Mouse (Mus musculus) forebrain, embryonic 13.5 days (tissue): ENCODE measurements at regions not wholly inside any gene's neighbourhood (a gene's known extent, or its start where the extent isn't known, plus 50 kb on each side); places are given as distances from the start of the nearest gene placed in this dataset.
A peak's percentile ranks its signal among the peaks of the same experiment; 100 is the strongest.
"Not testable (repeated sequence)": the region's sequence is repeated elsewhere in the genome, so short reads cannot be mapped to it uniquely, and the experiment has no call there.

ENCODE experiments used
- ATAC-seq: fragments of 200-750 bp; cut with Nextera tagmentation; 2 replicates; pipeline ENCODE4 v1.8.0; 2017
- H3K27ac ChIP-seq: fragments of 300-500 bp; sonication (generic); 2 replicates; pipeline ENCODE4 v1.5.1; 2015; ENCODE audit warnings: inconsistent platforms, mild to moderate bottlenecking, moderate library complexity
- H3K27me3 ChIP-seq: fragments of 300-500 bp; sonication (generic); 2 replicates; pipeline ENCODE4 v1.6.1; 2015; ENCODE audit warnings: mild to moderate bottlenecking, inconsistent platforms
- H3K36me3 ChIP-seq: fragments of 300-500 bp; sonication (generic); 2 replicates; pipeline ENCODE4 v1.6.1; 2015; ENCODE audit warnings: mild to moderate bottlenecking, inconsistent platforms; ENCODE audit not compliant: poor library complexity, severe bottlenecking
- H3K4me1 ChIP-seq: fragments of 300-500 bp; sonication (generic); 2 replicates; pipeline ENCODE4 v1.6.1; 2015; ENCODE audit warnings: inconsistent platforms
- H3K4me2 ChIP-seq: fragments of 300-500 bp; sonication (generic); 2 replicates; pipeline ENCODE4 v1.6.1; 2015; ENCODE audit warnings: inconsistent platforms, mild to moderate bottlenecking, moderate library complexity
- H3K4me3 ChIP-seq: fragments of 300-500 bp; sonication (generic); 2 replicates; pipeline ENCODE4 v1.5.1; 2015; ENCODE audit warnings: mild to moderate bottlenecking, inconsistent platforms
- H3K9ac ChIP-seq: fragments of 300-500 bp; sonication (generic); 2 replicates; pipeline ENCODE4 v1.6.1; 2015; ENCODE audit warnings: mild to moderate bottlenecking, inconsistent platforms
- H3K9me3 ChIP-seq: fragments of 300-500 bp; sonication (generic); replicated peaks from 2 replicates; pipeline ENCODE4 v1.6.1; 2016; ENCODE audit warnings: inconsistent platforms
- WGBS: fragments of 180-500 bp; shearing (Covaris S2); methylation state at CpG from one replicate; pipeline ENCODE4 v1.1.7; 2015; 5-methylcytosine and 5-hydroxymethylcytosine counted together

DNA sequence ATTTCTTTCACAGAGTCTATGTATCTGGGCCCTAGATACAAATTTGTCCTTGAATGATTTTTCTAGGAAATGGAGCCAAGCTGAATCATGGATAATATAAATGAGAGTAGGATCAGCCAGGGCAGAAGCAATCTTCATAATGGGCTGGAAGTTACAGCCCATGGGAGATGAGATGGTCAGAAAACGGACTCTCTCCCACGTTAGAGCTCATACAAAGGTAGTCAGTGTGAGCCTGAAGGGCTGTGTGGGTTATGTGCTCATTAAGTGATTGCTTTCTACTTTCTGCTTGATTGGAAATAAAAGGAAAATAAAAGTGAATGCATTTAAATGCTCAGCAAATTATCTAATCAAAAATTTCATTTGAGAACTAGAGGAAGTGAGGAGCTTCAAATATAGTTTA, 2017.1 kb upstream of the Pcdh20 start:
- Histone ChIP-seq H3K9ac (no peak overlapping the region), H3K4me2 (no peak overlapping the region), H3K4me3 (no peak overlapping the region), H3K27ac (no peak overlapping the region), H3K27me3 (no peaks in the 10 kb centered on the region), H3K4me1 (no peaks in the 10 kb centered on the region), H3K9me3 (no peaks in the 10 kb centered on the region), H3K36me3 (no peaks in the 10 kb centered on the region)
- 24% methylated on average over 2 of the region's 2 CpGs for WGBS
- ATAC-seq, result peak; percentile 55; the same call in 1 of the 2 replicates

GRCm38 (mm10) chr14:90447971-90448370, 1976.8 kb upstream of the Pcdh20 start:
- Histone ChIP-seq H3K4me3 (no peak overlapping the region), H3K36me3 (no peaks in the 10 kb centered on the region), H3K27me3 (no peaks in the 10 kb centered on the region), H3K27ac (no peak overlapping the region), H3K4me2 (no peak overlapping the region), H3K9ac (no peak overlapping the region), H3K9me3 (no peaks in the 10 kb centered on the region), H3K4me1 (no peaks in the 10 kb centered on the region)
- WGBS, result 77% methylated on average over 2 of the region's 2 CpGs
- ATAC-seq, result no peak

GRCm38 (mm10) chr14:90432874-90433543, 1961.8 kb upstream of the Pcdh20 start:
- Histone ChIP-seq H3K36me3 (no peaks in the 10 kb centered on the region), H3K27ac (no peak overlapping the region), H3K4me3 (no peak overlapping the region), H3K9ac (no peak overlapping the region), H3K27me3 (no peaks in the 10 kb centered on the region), H3K4me1 (no peaks in the 10 kb centered on the region), H3K4me2 (no peak overlapping the region), H3K9me3 (no peaks in the 10 kb centered on the region)
- peak; percentile 86 for ATAC-seq
- WGBS, result 49% methylated on average over 7 of the region's 7 CpGs

DNA sequence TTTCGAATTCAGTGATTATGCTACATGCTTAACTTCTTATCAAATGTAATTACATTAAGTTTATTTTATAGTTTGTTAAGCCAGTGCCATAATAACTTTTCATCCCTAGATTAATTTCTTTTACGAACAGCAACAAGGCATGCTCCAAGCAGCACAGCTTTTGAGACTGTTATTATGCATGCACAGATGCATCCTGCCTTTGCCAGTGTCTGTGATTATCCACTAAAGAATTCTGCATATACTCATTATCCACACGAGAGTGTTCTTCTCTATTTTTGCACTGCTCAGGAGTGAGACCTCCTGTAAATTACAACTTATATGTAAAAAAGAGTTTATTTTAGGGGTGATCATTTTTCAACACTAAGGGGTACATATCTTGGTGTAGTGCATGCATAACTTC, 1941.5 kb upstream of the Pcdh20 start:
- H3K27ac ChIP-seq, result no peak overlapping the region
- H3K36me3 ChIP-seq, result no peaks in the 10 kb centered on the region
- no peak overlapping the region for H3K4me2 ChIP-seq
- no peak overlapping the region for H3K9ac ChIP-seq
- peak; percentile 38; the same call in 1 of the 2 replicates for ATAC-seq
- 68% methylated on average over 3 of the region's 3 CpGs for WGBS
- no peaks in the 10 kb centered on the region for H3K27me3 ChIP-seq
- no peaks in the 10 kb centered on the region for H3K4me1 ChIP-seq
- no peak overlapping the region for H3K4me3 ChIP-seq
- no peaks in the 10 kb centered on the region for H3K9me3 ChIP-seq

- ATAC-seq, result no peak
- Histone ChIP-seq H3K9ac (no peak overlapping the region), H3K9me3 (no peaks in the 10 kb centered on the region), H3K27me3 (no peaks in the 10 kb centered on the region), H3K27ac (no peak overlapping the region), H3K36me3 (no peaks in the 10 kb centered on the region), H3K4me2 (no peak overlapping the region), H3K4me3 (no peak overlapping the region), H3K4me1 (no peaks in the 10 kb centered on the region)
- 68% methylated on average over 2 of the region's 2 CpGs for WGBS
Observed at GRCm38 (mm10) chr14:90406350-90406749, 1935.2 kb upstream of the Pcdh20 start.

GRCm38 (mm10) chr14:90405476-90405875, 1934.3 kb upstream of the Pcdh20 start:
- Histone ChIP-seq H3K4me2 (no peak overlapping the region), H3K27ac (no peak overlapping the region), H3K9ac (no peak overlapping the region), H3K27me3 (no peaks in the 10 kb centered on the region), H3K36me3 (no peaks in the 10 kb centered on the region), H3K4me1 (no peaks in the 10 kb centered on the region), H3K4me3 (no peak overlapping the region), H3K9me3 (no peaks in the 10 kb centered on the region)
- no peak for ATAC-seq
- 98% methylated on average over 1 of the region's 1 CpGs for WGBS

- no peak overlapping the region for H3K27ac ChIP-seq
- H3K4me2 ChIP-seq, result no peak overlapping the region
- no peaks in the 10 kb centered on the region for H3K27me3 ChIP-seq
- WGBS, result 64% methylated on average over 3 of the region's 3 CpGs
- H3K9ac ChIP-seq, result no peak overlapping the region
- H3K4me1 ChIP-seq, result no peaks in the 10 kb centered on the region
- H3K9me3 ChIP-seq, result no peaks in the 10 kb centered on the region
- ATAC-seq, result peak; percentile 33; the same call in 1 of the 2 replicates
- no peaks in the 10 kb centered on the region for H3K36me3 ChIP-seq
- H3K4me3 ChIP-seq, result no peak overlapping the region
Observed at GRCm38 (mm10) chr14:90367256-90367936, 1896.2 kb upstream of the Pcdh20 start.

- Histone ChIP-seq H3K9ac (no peak overlapping the region), H3K36me3 (no peaks in the 10 kb centered on the region), H3K9me3 (no peaks in the 10 kb centered on the region), H3K4me2 (no peak overlapping the region), H3K27ac (no peak overlapping the region), H3K27me3 (no peaks in the 10 kb centered on the region), H3K4me1 (no peaks in the 10 kb centered on the region), H3K4me3 (no peak overlapping the region)
- 31% methylated on average over 3 of the region's 3 CpGs for WGBS
- peak; percentile 61; the same call in 1 of the 2 replicates for ATAC-seq
Observed at GRCm38 (mm10) chr14:90334541-90334940, 1863.3 kb upstream of the Pcdh20 start.

DNA sequence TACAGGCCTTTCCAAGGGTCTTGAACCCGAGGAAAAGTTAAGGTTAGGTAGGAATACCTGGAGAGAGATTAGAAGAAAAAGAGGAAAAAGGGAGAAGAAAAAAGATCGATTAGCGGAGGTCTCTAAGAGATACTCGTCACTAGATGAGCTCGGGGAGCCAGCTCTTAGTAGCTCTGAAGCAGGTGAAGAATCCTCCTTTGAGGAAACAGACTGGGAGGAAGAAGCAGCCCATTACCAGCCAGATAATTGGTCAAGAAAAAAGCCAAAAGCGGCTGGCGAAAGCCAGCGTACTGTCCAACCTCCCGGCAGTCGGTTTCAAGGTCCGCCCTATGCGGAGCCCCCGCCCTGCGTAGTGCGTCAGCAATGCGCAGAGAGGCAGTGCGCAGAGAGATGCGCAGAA, 1824.3 kb upstream of the Pcdh20 start:
- not testable (repeated sequence) for ATAC-seq, H3K27ac ChIP-seq, H3K4me1 ChIP-seq, H3K27me3 ChIP-seq, H3K9me3 ChIP-seq, H3K4me3 ChIP-seq, H3K4me2 ChIP-seq, H3K36me3 ChIP-seq, H3K9ac ChIP-seq
- 96% methylated on average over 16 of the region's 18 CpGs for WGBS

DNA sequence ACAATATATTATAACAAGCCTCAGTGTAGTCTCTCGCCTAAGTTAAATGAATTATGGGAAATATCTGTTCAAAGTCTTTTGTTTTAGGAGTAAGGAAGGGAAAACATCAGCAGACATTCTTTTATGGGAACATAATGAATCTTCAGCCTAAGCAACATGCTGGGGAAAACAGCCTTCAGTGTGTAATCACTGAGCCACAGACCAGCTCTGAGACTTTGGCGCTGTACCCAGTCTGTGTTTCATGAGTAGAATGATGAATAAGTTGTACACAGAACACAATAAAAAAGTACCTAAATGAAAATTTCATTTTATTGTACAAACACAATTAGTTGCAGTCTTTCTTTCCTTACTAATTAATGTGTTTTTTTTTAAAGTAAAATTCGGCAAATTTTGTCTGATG, 1774.8 kb upstream of the Pcdh20 start:
- H3K4me2 ChIP-seq, result no peak overlapping the region
- no peaks in the 10 kb centered on the region; the same call in 1 of the 2 replicates for H3K9me3 ChIP-seq
- H3K4me1 ChIP-seq, result no peaks in the 10 kb centered on the region
- H3K4me3 ChIP-seq, result no peak overlapping the region
- H3K27ac ChIP-seq, result no peak overlapping the region
- no peak for ATAC-seq
- H3K9ac ChIP-seq, result no peak overlapping the region
- H3K36me3 ChIP-seq, result no peaks in the 10 kb centered on the region
- 46% methylated on average over 3 of the region's 3 CpGs for WGBS
- no peaks in the 10 kb centered on the region for H3K27me3 ChIP-seq

DNA sequence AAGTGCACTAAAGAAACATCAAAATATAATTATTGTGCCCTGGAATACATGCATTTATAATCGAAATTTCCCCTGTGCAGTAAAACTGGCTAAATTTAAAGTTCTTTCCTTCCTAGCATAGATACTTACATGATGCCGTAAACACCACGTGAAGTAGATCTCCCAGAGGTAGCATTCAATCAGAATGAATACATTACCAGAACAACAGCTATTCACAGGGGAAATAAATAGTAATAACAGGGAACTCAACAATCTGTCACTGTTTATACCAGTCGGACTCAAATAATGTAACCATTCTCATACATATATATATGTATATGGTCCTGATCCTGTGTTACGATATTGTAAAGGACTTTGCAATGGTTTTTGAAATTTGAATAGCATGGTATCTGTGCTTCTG, 1761.5 kb upstream of the Pcdh20 start:
- H3K9me3 ChIP-seq, result no peaks in the 10 kb centered on the region
- H3K4me2 ChIP-seq, result no peak overlapping the region
- H3K36me3 ChIP-seq, result no peaks in the 10 kb centered on the region
- ATAC-seq, result no peak
- H3K27me3 ChIP-seq, result no peaks in the 10 kb centered on the region
- 82% methylated on average over 5 of the region's 5 CpGs for WGBS
- H3K4me3 ChIP-seq, result no peak overlapping the region
- H3K27ac ChIP-seq, result no peak overlapping the region
- no peaks in the 10 kb centered on the region for H3K4me1 ChIP-seq
- no peak overlapping the region for H3K9ac ChIP-seq

GRCm38 (mm10) chr14:90200294-90200693, 1729.1 kb upstream of the Pcdh20 start:
- no peak for ATAC-seq
- no peak overlapping the region for H3K9ac ChIP-seq
- no peak overlapping the region for H3K4me2 ChIP-seq
- H3K27me3 ChIP-seq, result no peaks in the 10 kb centered on the region
- no peaks in the 10 kb centered on the region for H3K9me3 ChIP-seq
- H3K4me1 ChIP-seq, result no peaks in the 10 kb centered on the region
- H3K4me3 ChIP-seq, result no peak overlapping the region
- H3K27ac ChIP-seq, result no peak overlapping the region
- no peaks in the 10 kb centered on the region for H3K36me3 ChIP-seq

DNA sequence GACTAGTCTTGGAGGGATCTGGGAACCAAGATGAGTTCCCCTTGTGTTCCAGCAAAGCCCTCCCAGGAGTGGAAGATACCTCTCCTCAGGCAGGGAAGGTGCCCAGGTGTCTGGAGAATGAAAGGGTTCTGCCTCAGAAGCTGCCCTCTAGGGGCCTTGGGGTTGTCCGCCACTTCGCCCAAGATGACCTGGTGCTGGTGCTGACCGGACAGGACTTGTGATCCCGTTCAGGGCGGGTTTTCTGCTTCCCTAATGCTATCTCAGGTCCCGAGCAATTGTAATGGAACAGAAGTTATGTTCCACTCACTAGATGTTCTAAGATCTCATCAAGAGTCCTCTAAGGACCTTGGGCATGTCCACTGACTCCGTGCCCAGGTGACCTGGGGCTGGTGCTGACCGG, 1726.6 kb upstream of the Pcdh20 start:
- no peak for ATAC-seq
- no peaks in the 10 kb centered on the region for H3K4me1 ChIP-seq
- no peak overlapping the region for H3K9ac ChIP-seq
- H3K4me3 ChIP-seq, result no peak overlapping the region
- no peaks in the 10 kb centered on the region for H3K27me3 ChIP-seq
- H3K27ac ChIP-seq, result no peak overlapping the region
- 95% methylated on average over 8 of the region's 8 CpGs for WGBS
- H3K36me3 ChIP-seq, result no peaks in the 10 kb centered on the region
- no peak overlapping the region for H3K4me2 ChIP-seq
- H3K9me3 ChIP-seq, result no peaks in the 10 kb centered on the region
